Mouse (Mus musculus) brain, embryonic 18.5 days (tissue): ENCODE data around the gene Lexm.
A peak's percentile ranks its signal among the peaks of the same experiment; 100 is the strongest.

Experiments used
- DNase-seq: peaks from one replicate; pipeline ENCODE4 v3.0.0-alpha.2; 2012; ENCODE audit warnings: low read depth, low spot score

Gene Lexm

GRCm38 (mm10) chr4:106582428-106583153, 34.5 kb downstream of the Lexm start:
- no peak for DNase-seq

- DNase-seq: no peak
Measured at GRCm38 (mm10) chr4:106581865-106582204, 35.2 kb downstream of the Lexm start.

- DNase-seq: no peak
Measured at GRCm38 (mm10) chr4:106581176-106581864, 35.7 kb downstream of the Lexm start.

DNA sequence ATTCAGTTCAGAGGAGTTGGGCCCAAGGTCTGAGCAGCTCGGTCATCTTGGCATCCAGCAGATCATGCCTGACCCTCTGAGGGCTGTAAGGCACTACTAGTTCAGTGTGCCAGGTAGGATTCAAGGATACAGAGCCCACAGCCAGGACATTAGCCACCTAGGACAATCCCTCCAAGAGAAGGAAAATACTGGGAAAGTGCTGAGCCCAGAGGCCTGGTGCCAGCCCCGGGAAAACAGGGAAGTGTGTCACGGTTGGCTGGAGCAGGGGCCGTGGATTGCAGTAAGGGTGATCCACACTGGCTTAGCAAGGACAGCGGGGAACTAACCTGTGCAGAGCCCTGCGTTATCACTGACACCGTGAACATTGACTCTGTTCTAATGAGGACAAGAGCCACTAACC, 39.5 kb downstream of the Lexm start:
- DNase-seq: no peak

- DNase-seq: no peak
Measured at GRCm38 (mm10) chr4:106575022-106575421, 42.0 kb downstream of the Lexm start.

DNA sequence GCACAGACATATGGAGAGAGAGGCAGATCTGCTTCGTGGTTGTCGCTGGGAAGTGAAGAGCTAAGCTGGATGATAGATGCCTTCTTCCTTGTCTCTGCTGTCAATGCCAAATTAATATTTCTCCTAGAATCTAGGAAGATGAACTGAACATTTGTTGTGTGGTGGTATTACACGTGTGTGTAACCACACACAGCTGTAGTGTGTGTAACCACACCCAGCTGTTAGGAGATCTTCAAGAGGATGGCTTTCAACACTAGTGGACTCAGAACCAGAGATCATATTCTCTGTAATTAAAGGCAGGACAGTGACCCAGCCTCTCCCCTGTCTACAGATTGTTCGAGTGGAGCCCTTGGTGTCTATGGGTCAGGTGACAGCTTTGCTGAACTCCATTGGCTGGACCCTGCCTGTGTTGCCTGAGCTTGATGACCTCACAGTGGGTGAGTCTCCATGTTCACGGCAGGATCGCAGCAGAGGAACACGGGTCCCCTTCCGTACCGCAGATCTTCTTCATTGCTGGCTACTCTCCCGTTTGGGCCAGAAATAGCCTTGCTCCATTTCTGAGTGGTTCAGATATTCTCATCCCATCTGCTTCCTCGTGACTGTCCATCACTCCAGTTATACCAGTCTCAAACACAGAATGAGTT, 45.8 kb downstream of the Lexm start:
- no peak for DNase-seq

DNA sequence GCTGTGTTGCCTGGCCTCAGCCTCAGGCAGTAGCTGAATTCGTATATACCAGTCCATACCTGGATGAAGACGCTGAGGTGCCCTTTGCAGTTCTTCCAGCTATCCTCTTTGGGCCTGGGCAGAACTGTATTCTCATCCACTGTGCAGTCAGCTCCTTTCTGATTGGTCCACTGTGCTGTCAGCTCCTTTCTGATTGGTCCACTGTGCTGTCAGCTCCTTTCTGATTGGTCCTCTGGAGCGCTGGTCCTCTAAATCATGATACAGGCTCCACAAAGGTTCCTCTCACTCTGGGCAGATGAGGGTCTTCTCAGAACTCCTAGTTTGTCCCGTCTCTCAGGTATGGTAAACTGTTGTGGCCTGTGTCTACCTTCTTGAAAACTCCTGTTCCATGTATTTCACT, 47.4 kb downstream of the Lexm start:
- no peak for DNase-seq

DNA sequence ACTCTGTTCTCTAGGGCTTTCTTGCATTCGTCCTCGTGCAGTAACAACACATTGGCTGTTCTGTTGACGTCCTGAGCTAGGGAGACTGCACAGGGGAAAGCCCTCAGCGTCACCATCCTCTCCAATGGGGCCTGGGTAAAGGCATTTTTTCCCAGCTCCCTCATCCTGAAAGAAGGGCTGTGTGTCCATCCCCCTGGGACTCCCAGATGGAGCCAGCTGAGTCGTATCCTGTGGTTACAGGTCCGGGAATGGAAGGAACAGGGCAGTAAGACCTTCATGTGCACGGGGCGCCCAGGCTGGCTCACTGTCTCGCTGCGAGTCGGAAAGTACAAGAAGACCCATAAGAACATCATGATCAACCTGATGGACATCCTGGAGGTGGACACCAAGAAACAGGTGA, 52.9 kb downstream of the Lexm start:
- no peak for DNase-seq

GRCm38 (mm10) chr4:106562837-106563790, 53.9 kb downstream of the Lexm start:
- no peak for DNase-seq

DNA sequence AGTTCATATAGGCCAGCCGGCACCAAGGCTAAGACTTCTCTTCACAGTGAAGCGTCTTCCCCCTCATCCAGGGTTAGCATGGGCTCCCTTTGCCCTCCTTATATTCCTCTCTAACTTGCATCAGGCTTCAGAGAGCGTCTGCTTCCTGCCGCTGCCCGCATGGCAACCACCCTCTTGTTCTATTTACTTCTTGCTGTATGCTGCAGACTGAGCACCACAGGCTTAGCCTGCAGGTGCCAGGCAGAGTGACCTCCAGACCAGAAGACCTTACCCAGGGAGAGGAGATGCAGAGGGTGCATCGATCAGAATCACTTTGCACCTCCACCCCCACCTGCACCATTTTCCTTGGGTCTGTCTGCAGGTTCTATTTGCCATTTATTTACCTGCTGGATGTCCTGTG, 55.0 kb downstream of the Lexm start:
- DNase-seq: no peak

DNA sequence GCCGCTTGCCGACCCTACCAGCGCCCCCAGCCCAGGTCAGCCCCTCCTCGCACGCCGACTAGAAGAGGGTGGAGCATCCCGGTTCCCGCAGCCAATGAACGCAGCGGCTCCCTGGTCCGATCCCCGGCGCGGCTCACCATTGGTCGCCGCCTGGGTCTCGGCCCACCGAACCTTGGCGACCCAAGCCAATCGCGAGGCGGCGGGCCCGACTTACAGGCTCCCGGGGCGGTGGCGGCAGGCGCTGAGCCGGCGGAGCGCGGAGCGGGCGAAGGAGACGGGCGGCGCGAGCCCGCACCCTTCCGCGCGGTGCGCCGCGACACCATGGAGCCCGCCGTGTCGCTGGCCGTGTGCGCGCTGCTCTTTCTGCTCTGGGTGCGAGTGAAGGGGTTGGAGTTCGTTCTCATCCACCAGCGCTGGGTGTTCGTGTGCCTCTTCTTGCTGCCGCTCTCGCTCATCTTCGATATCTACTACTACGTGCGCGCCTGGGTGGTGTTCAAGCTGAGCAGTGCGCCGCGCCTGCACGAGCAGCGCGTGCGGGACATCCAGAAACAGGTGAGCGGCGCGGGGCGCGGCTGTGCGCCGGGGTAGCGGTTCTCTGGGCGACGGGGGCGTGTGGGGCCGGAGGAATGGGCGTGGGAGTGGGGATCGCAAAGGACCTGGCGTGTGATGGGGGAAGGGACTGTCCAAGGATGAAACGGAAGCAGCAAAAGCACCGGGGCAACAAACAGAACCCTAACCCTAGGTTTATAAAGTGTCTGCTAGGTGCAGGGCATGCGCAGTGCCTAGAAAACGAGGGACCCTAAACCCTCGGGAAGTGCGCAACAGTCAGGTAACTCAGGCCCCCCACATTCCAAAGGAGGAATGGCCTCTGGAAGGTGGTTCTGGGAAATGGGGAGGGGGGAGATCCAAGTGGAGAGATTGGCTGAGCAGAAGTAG, 55.9 kb downstream of the Lexm start, which contains the start of gene Dhcr24:
Gene Dhcr24, plus strand, starts transcription at position 193 of the 936 bp plus-strand sequence.
- peak; percentile 91 for DNase-seq

DNA sequence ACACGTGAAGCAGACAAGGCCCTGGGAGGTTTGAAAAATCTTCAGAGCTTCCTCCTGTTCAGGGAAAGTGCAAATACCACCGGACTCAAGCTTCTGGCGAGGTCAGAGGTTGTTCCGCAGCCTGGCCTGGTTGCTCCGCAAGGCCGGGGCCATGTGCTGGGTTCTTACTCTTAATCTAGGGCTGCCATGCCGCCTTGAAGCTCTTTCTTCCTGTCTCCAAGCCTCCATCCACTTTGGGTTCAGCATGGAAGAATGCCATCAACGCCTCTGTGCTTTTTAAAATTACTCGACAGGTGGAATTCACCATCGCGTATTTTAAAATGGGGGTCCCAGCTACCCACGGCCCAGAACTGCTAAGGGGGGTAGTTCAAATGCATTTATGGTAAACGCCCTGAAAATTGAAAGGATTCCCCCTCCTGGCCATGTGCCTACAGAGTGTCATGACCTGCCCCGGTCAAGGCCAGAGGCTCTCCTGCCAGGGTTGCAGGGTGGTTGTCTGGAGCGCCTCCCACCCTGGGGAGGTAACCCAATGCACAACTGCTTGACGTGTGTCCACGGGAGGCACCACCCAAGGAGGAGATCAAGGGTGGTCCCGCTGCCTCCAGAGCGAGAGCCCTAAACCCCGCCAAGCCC, 56.7 kb downstream of the Lexm start:
- DNase-seq: no peak

DNA sequence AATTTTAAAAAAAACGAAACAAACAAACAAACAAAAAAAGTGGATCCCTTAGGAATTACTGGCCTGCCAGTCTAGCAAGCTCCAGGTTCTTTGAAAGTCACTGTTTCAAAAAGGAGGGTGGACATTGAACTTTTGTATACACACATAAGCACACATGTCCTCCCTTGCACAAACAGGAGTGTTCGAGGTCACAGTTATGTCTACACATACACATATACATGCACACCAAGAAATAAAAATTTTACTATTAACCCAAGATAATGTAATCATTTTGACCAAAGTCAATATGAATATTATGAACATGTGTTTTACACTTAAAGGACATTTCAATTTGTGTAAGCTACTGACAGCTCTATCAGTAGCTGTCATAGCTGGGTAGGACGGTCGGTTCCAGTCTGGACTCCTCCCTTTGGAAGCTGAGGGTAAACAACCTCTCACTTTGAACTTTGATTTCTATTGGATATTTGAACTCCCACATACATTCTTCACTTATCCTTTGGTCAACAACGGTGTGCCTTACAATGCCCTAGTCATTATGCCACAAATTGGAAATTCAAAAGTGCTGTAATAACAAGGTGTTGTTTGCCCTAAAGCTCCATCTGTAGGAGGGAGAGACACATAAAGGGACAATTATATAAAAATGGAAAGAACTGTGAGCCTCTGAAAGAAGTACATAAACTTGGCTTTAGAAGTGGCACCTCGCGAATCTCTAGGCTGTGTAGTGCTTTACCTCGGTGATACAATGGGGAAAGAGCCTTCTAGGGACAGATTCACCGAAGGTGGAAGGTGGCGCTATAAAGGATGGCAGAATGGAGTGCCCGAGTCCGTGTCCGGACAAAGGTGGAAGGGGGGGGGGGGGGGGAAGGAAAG, 57.5 kb downstream of the Lexm start:
- no peak for DNase-seq

DNA sequence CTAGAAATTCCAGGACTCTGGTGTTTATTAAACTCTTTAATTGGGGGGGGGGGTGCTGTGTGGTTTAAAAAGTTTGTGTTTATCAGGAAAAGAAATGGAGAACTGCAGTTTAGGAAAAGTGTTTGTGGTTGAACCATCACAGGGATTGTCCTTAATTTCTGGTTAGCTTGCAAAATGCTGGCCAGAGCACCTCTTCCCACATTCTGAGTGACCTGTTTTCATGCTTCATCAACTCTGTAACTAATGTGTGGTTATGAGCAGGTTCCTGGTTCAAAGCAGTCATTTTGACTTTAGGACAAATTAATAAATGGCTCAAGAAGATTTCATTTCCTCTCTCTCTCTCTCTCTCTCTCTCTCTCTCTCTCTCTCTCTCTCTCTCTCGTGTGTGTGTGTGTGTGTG, 59.1 kb downstream of the Lexm start:
- DNase-seq: no peak

DNA sequence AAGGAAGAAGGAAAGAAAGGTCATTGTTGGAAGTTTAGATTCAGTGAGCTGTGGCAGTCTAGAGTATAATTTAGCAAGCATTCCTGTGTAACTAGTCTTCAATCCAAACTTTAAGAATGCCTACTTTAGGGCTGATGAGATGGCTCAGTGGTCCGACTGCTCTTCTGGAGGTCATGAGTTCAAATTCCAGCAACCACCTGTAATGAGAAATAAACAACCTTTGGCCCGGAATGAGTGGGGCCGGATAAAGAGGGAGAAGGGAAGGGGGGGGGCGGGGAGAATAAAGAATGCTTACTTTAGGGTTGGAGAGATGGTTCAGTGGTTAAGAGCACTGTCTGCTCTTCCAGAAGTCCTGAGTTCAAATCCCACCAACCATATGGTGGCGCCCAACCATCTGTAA, 59.8 kb downstream of the Lexm start:
- no peak for DNase-seq

DNA sequence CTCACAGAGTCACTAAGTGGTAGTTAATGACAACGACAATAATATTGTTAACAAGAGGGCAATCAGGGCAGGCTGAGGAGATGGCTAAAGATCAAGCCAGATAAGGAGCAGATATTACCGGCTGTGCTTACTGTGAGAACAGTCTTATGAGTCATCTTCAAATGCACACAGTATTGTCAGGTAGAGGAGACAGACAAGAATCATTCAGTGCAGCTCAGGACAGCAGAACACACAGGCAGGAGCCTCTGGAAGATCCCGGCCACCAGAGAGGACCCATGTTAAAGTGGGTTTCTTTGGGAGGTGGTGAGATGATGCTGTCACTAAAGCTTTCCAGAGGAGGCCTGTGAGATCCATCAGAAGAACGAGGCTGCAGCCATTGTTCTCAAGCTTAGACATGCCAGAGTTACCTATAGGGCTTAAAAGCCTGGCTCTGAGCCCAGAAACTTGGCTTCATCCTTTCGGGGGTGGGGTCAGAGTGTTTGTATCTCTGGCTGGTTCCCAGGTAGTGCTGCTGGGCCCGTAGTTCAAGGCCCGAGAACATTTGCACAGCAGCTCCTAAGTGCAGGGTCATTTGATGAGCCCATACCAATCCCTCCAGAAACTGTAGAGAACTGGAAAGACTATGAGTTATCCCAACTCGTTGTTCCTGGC, 66.4 kb downstream of the Lexm start:
- no peak for DNase-seq

DNA sequence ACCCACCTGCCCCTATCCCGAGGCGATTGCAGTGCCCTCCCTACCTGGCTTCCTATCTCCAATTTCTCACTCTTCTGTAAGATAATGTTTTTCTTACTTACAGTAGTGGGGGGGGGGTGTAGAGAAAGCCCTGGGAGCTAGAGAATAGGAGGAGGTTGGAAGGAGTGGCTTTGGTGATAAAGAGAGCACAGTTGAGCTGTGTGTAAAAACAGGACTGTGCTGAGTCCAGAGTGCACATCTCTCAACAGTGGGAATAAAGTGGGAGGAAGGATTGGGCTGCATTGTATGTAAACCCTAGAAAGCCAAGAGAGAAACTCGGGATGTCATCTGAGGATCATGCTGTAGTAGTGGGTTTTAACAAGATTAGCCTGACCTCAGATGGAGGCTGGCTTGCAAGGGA, 68.9 kb downstream of the Lexm start:
- DNase-seq: no peak

DNA sequence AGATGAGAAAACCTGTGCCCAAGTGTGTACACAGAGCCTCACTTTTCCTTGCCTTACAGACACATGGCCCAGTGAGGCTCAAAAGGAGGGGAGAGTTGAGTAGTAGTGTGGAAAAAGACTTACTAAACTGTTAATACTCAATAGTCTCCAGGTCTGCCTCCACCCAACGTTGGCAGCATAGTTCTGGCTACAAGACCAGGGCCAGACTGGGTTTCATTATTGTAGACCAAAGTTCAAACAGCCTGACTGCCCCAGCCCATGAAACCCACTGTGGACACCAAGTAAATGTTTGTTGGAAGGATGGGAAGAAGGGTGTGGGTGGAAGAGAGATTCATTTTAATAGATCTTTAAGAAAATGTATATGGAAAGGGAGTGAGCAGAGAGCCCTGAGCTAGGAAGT, 70.1 kb downstream of the Lexm start:
- DNase-seq: no peak
